Mouse (Mus musculus) megakaryocyte-erythroid progenitor cell, adult 5 weeks (primary cell): ENCODE measurements around the gene Havcr2. TPM values are rescaled to one million over a fixed set of nuclear protein-coding genes. Genes with fewer than 3 reads are reported as not detected.

Experiments used
- polyA plus RNA-seq: library from polyadenylated mRNA; stranded (reverse); fragments of >175 nt; gene quantifications from 2 replicates; pipeline ENCODE4 v1.2.3, GENCODE M21; 2012

Havcr2 gene
- polyA plus RNA-seq, result 0.12 and 0.13 TPM in 2 replicates

GRCm38 (mm10) chr11:46454453-46455045, at the start of gene Havcr2:
Gene Havcr2 (plus strand): TSS chr11:46454935.

GRCm38 (mm10) chr11:46436760-46437458, 17.8 kb upstream of the Havcr2 start, which contains the start of gene Med7:
Gene Med7 (plus strand): TSS chr11:46436925.

GRCm38 (mm10) chr11:46523912-46524311, 69.2 kb downstream of the Havcr2 start, which contains the start of gene Gm12169:
Gene Gm12169 (plus strand): TSS chr11:46524212.

Other genes starting within 250 kb of the Havcr2 start
- gene Fndc9, start 219.4 kb upstream of the Havcr2 start, polyA plus RNA-seq, result not detected in 2 replicates
- 31.3 and 37.5 TPM in 2 replicates for gene Cyfip2, start 142.1 kb upstream of the Havcr2 start, polyA plus RNA-seq
- gene Itk, start 65.4 kb upstream of the Havcr2 start, polyA plus RNA-seq, result 0.31 and 0.50 TPM in 2 replicates
- 0.08 and 0.09 TPM in 2 replicates for gene Fam71b, start 58.4 kb upstream of the Havcr2 start, polyA plus RNA-seq
- 96.9 and 110 TPM in 2 replicates for gene Med7, start 18.0 kb upstream of the Havcr2 start, polyA plus RNA-seq
- gene Gm12169, start 69.3 kb downstream of the Havcr2 start, polyA plus RNA-seq, result not detected in 2 replicates
- not detected in 2 replicates for gene BC053393, start 116.6 kb downstream of the Havcr2 start, polyA plus RNA-seq
- gene Dppa1, start 174.3 kb downstream of the Havcr2 start, polyA plus RNA-seq, result not detected in 2 replicates